Mouse (Mus musculus) liver, embryonic 16.5 days (tissue): ENCODE data around the gene Rb1. TPM values are rescaled to one million over a fixed set of nuclear protein-coding genes. Genes with fewer than 3 reads are reported as not detected.

Source experiments
- ATAC-seq: fragments of 200-750 bp; cut with Nextera tagmentation; 2 replicates; pipeline ENCODE4 v1.8.0; 2017; ENCODE audit warnings: low read depth, mild to moderate bottlenecking, moderate number of reproducible peaks, moderate library complexity
- H3K27ac ChIP-seq: fragments of 300-500 bp; sonication (generic); 2 replicates; pipeline ENCODE4 v1.5.1; 2014; ENCODE audit warnings: mild to moderate bottlenecking, low read length
- H3K27me3 ChIP-seq: fragments of 300-500 bp; sonication (generic); 2 replicates; pipeline ENCODE4 v1.6.1; 2014; ENCODE audit warnings: low read depth, low read length, mixed read lengths; ENCODE audit not compliant: control insufficient read depth, insufficient read depth
- H3K36me3 ChIP-seq: fragments of 300-500 bp; sonication (generic); 2 replicates; pipeline ENCODE4 v1.6.1; 2014; ENCODE audit warnings: mild to moderate bottlenecking; ENCODE audit not compliant: control insufficient read depth, insufficient read depth
- H3K4me1 ChIP-seq: fragments of 300-500 bp; sonication (generic); 2 replicates; pipeline ENCODE4 v1.6.1; 2014; ENCODE audit warnings: low read depth, low read length, mixed read lengths; ENCODE audit not compliant: control insufficient read depth
- H3K4me2 ChIP-seq: fragments of 300-500 bp; sonication (generic); 2 replicates; pipeline ENCODE4 v1.6.1; 2014; ENCODE audit warnings: low read depth, low read length, mixed read lengths
- H3K4me3 ChIP-seq: fragments of 300-500 bp; sonication (generic); 2 replicates; pipeline ENCODE4 v1.5.1; 2014; ENCODE audit warnings: low read depth, mild to moderate bottlenecking, low read length
- H3K9ac ChIP-seq: fragments of 300-500 bp; sonication (generic); 2 replicates; pipeline ENCODE4 v1.6.1; 2014; ENCODE audit warnings: low read depth, low read length
- H3K9me3 ChIP-seq: fragments of 300-500 bp; sonication (generic); replicated peaks from 2 replicates; pipeline ENCODE4 v1.6.1; 2016; ENCODE audit warnings: low read length; ENCODE audit not compliant: control insufficient read depth
- WGBS: fragments of 180-500 bp; shearing (Covaris S2); extraction: QIAGEN DNeasy Blood & Tissue Kit; methylation state at CpG from one replicate; pipeline ENCODE4 v1.1.7; 2014; ENCODE audit not compliant: insufficient replicate concordance; 5-methylcytosine and 5-hydroxymethylcytosine counted together
- polyA plus RNA-seq: library from polyadenylated mRNA; unstranded; fragments of >200 nt; fragmentation: Nextera tagmentation; extraction: Ambion mirVana; gene quantifications from 2 replicates; pipeline ENCODE4 v1.2.1, GENCODE M21; 2015

Rb1 gene
- polyA plus RNA-seq, 1 experiment from 2014 or later: 18.5 TPM

DNA sequence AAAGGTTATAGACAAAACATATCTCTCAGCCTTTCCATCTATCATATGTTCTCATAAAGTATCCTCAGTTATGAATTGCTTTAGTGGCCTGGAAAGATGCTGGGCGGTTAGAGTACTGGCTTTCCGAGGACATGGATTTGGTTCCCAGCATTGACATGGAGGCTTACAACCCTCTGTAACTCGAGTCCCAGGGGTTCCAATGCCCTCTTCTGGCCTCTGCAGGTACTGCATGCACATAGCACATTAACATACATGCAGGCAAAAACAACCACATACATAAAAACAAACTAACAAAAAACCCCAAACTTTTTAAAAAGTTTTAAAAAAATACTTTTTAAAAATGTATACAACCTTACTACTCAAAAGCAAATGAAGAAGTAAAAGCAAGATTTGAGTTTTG lies 59.5 kb downstream of the Rb1 start:
- WGBS: 75% methylated on average over 3 of the region's 3 CpGs
- Histone ChIP-seq H3K36me3 (peaks cover 24% of the 10 kb centered on the region), H3K4me1 (no peaks in the 10 kb centered on the region), H3K4me2 (no peak overlapping the region), H3K9me3 (no peaks in the 10 kb centered on the region), H3K27me3 (no peaks in the 10 kb centered on the region), H3K27ac (no peak overlapping the region), H3K9ac (no peak overlapping the region), H3K4me3 (no peak overlapping the region)
- no peak for ATAC-seq

DNA sequence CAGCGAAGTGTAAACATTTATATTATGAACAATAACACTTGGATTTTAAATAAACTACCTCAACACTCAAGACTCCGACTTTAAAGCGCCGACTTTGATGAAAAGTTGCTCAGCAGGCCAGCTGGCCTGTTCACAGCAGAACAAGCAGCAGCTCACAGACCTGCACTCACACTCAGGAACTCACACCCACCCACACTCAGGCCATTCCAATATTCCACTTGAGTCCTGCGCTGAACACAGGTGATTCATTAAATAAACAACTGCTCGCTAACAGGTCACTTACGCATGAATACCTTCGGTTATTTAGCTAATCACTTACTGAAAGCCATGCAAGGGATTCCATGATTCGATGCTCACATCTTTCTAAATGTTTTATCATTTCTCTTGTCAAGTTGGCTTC lies 63.4 kb downstream of the Rb1 start:
- Histone ChIP-seq H3K4me2 (no peak overlapping the region), H3K4me1 (peaks cover 3% of the 10 kb centered on the region; the same call in 1 of the 2 replicates), H3K27ac (no peak overlapping the region), H3K27me3 (no peaks in the 10 kb centered on the region), H3K4me3 (no peak overlapping the region), H3K36me3 (peaks cover 24% of the 10 kb centered on the region), H3K9ac (no peak overlapping the region), H3K9me3 (no peaks in the 10 kb centered on the region)
- WGBS: 94% methylated on average over 9 of the region's 9 CpGs
- ATAC-seq: no peak

DNA sequence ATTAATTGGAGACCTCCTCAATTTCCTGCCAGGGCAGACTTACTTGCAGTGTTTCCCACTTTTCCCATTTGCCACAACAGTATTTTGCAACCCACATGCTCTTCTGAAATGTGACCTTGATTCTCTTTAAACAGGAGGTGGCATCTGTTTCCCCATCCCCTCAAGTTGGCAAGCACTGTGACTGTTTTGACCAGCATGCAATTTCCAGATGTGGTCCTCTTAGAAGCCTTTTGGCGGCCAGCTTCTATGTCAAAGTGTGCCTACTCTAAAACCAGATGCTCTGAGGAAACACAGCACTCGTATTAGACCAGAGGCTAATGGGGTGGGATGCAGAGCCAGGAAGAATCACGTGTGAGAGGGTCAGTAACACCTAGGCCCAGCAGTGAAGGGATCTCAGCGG lies 67.4 kb downstream of the Rb1 start:
- no peak for ATAC-seq
- WGBS: 75% methylated on average over 4 of the region's 4 CpGs
- Histone ChIP-seq H3K27me3 (no peaks in the 10 kb centered on the region), H3K9ac (no peak overlapping the region), H3K4me1 (peaks cover 5% of the 10 kb centered on the region), H3K4me2 (no peak overlapping the region), H3K27ac (no peak overlapping the region), H3K9me3 (no peaks in the 10 kb centered on the region), H3K36me3 (peaks cover 9% of the 10 kb centered on the region), H3K4me3 (no peak overlapping the region)

DNA sequence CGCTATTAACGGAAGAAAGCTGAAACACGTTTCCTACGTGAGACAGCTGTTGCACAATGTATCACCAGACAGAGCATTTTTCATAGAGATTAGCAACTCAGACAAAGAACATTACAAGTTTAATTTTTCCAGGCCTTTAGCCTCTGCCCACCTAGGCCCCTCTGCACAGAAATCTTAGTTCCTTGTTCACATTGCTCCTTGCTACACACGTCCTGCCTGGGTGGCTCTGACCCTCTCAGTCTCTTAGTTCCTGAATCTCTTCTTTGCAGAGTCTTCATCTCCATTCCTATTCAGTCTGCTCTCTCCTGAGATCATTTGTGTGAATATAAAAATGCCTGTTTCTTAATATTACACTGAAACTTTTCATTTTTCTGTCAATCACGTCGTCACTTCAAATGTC lies 68.3 kb downstream of the Rb1 start:
- Histone ChIP-seq H3K9ac (no peak overlapping the region), H3K27me3 (no peaks in the 10 kb centered on the region), H3K4me3 (no peak overlapping the region), H3K9me3 (no peaks in the 10 kb centered on the region), H3K4me1 (peaks cover 8% of the 10 kb centered on the region), H3K4me2 (no peak overlapping the region), H3K36me3 (peaks cover 3% of the 10 kb centered on the region), H3K27ac (no peak overlapping the region)
- WGBS: 54% methylated on average over 7 of the region's 7 CpGs
- ATAC-seq: no peak

DNA sequence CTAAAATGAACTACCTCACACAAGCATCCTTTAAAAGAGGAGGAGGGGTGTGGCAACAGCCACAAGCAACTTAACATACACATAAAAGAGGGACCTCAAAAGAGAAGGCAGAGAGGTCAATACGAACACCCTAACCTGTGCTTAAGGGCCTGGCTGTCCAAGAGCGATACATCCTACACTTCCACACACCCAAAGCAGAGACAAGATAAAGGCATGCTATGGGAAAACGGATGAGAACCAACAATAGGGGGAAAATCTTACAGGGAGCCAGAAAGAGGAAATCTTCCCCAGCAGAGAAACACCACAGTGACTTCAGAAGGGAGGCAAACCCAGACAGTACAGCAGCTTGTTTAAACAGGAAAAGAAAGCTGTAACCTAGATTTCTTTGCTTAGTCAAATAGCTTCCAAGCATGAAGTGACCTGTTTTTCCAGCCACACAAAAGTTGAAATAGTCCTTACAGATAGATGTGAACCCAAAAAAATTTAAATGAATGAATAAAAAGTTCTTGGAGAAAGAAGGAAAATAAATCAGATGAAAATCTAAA lies 70.1 kb downstream of the Rb1 start:
- Histone ChIP-seq H3K4me1 (peaks cover 8% of the 10 kb centered on the region), H3K27me3 (no peaks in the 10 kb centered on the region), H3K36me3 (no peaks in the 10 kb centered on the region), H3K27ac (0 out of 2 replicates have a peak overlapping the region, but pooled peaks have one; percentile 24), H3K4me3 (no peak overlapping the region), H3K9me3 (no peaks in the 10 kb centered on the region), H3K4me2 (no peak overlapping the region), H3K9ac (no peak overlapping the region)
- WGBS: 56% methylated on average over 3 of the region's 3 CpGs
- no peak for ATAC-seq

DNA sequence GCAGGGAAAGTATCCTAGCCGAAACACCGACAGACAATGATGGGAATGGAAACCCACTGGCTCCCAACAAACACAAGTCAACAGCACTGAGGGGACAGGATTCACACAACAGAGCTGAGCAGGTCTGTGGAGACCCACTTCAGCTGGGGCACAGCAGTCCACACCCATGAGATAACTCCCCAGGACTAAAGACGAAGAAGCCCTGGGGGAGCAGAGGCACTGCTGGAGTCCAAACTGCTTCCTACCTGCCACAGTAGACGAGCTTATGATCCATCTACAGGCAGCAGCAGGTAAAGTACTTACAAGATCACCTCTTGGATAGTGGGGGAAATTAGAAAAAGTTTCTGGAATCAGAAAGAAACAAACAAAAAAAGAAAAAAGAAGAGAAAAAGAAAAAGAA lies 71.2 kb downstream of the Rb1 start:
- Histone ChIP-seq H3K4me1 (peaks cover 8% of the 10 kb centered on the region), H3K27me3 (no peaks in the 10 kb centered on the region), H3K4me2 (no peak overlapping the region), H3K27ac (0 out of 2 replicates have a peak overlapping the region, but pooled peaks have one; percentile 33), H3K9me3 (no peaks in the 10 kb centered on the region), H3K36me3 (no peaks in the 10 kb centered on the region), H3K4me3 (no peak overlapping the region), H3K9ac (no peak overlapping the region)
- no peak for ATAC-seq
- 72% methylated on average over 4 of the region's 4 CpGs for WGBS

DNA sequence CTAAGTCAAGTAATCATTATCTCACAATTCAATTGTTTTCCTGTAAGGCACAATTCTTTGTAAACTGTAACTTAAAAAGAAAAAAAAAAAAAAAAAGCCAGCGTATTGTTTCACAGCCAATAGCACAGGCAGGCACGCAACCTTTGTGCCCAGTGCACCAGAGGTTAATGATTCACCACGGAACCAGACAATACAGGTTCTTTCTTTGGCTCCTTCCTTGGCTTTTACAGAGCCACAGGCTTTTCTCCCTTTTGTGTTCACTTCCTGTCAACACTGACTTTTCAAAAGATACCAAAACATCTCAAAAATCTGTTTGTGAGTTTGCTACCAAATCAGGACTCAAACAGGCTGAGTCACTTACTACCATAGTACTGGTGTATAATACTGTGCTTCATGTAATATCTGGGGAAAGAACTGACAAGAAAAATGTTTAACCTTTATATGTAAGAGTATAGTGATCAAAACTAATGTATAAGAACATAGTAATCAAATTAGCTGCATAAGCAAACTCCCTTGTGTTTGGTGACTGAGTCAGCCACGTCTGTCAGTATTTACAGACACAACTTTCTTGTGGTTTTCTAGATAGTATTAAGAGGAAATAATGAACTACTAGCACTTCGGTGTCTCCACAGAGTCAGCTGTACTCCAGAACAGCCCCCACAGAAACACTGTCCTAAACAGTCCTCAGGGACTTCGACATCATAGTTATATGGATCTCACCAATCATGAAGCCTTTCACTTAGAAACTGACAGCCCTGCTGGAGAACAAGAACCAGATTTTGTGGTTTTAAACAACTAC lies 72.0 kb downstream of the Rb1 start:
- H3K4me2 ChIP-seq: no peak overlapping the region
- no peaks in the 10 kb centered on the region for H3K27me3 ChIP-seq
- no peaks in the 10 kb centered on the region for H3K9me3 ChIP-seq
- H3K9ac ChIP-seq: no peak overlapping the region
- H3K36me3 ChIP-seq: no peaks in the 10 kb centered on the region
- WGBS: 43% methylated on average over 6 of the region's 6 CpGs
- H3K4me3 ChIP-seq: no peak overlapping the region
- ATAC-seq: peak; percentile 76
- H3K27ac ChIP-seq: peak overlapping the region; percentile 69
- peaks cover 8% of the 10 kb centered on the region for H3K4me1 ChIP-seq

DNA sequence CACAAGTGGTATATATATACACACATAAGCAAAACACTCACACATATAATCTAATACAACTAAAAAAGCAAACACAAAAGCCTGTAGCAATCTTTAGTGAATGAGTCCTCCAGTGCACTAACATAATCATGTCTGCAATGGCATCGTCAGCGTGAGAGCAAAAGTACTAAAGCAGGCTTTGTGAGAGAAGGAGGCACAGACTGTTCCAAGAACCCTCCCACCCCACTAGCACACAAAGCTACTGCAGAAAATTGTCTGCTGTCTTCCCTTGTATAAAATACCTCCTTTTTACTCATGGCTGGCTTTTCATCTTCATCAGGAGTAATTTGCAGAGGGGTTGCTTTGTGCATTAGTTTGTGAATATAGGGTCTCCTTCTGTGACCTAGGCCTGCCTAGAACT lies 73.3 kb downstream of the Rb1 start:
- no peaks in the 10 kb centered on the region for H3K27me3 ChIP-seq
- 92% methylated on average over 2 of the region's 2 CpGs for WGBS
- H3K4me1 ChIP-seq: peaks cover 5% of the 10 kb centered on the region
- no peak for ATAC-seq
- no peak overlapping the region for H3K4me3 ChIP-seq
- no peak overlapping the region for H3K9ac ChIP-seq
- H3K9me3 ChIP-seq: no peaks in the 10 kb centered on the region
- no peak overlapping the region for H3K4me2 ChIP-seq
- no peaks in the 10 kb centered on the region for H3K36me3 ChIP-seq
- no peak overlapping the region for H3K27ac ChIP-seq

DNA sequence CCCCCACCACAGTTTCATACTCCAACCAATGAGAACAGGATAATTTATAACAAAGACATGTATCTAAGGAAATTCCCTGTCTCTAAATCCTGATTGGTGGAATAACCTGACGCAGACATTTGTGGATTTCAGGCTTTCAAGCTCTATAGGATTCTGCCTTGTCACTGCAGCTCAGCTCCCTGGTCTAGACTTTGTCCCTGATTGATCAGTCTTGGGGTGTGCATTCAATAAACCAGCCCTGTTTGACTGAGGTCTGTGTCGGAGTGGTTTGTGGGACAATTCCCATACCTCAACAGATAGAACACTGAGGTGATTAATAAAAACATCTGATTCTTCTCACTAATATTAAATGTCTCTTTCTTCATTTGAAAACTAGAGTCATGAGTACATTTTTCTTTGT lies 75.6 kb downstream of the Rb1 start:
- peak; percentile 81 for ATAC-seq
- H3K27ac ChIP-seq: no peak overlapping the region
- H3K9ac ChIP-seq: no peak overlapping the region
- WGBS: 80% methylated on average over 2 of the region's 2 CpGs
- no peaks in the 10 kb centered on the region for H3K27me3 ChIP-seq
- no peak overlapping the region for H3K4me2 ChIP-seq
- peaks cover 3% of the 10 kb centered on the region for H3K4me1 ChIP-seq
- no peaks in the 10 kb centered on the region for H3K36me3 ChIP-seq
- no peak overlapping the region for H3K4me3 ChIP-seq
- no peaks in the 10 kb centered on the region for H3K9me3 ChIP-seq
